Mouse (Mus musculus) forelimb bud, embryonic 11.5 days (tissue): ENCODE data around the gene Sec11a.
"Not testable (repeated sequence)": the region's sequence is repeated elsewhere in the genome, so short reads cannot be mapped to it uniquely, and the experiment has no call there.

Source experiments
- DNase-seq: peaks from one replicate; pipeline ENCODE4 v3.0.0-alpha.2; 2012; ENCODE audit warnings: low read depth, low spot score

Sec11a gene

GRCm38 (mm10) chr7:80947445-80948350, at the start of gene Sec11a:
TSS of gene Sec11a (minus strand) at chr7:80947780.
- peak; percentile 92 for DNase-seq

- DNase-seq, result no peak
Measured at GRCm38 (mm10) chr7:80995266-80996146, 47.9 kb upstream of the Sec11a start.

GRCm38 (mm10) chr7:80994663-80995005, 47.1 kb upstream of the Sec11a start:
- no peak for DNase-seq

GRCm38 (mm10) chr7:80993834-80994662, 46.5 kb upstream of the Sec11a start:
- DNase-seq, result peak; percentile 71

GRCm38 (mm10) chr7:80992980-80993833, 45.6 kb upstream of the Sec11a start, which contains the start of gene Zfp592:
TSS of gene Zfp592 (plus strand) at chr7:80993681.
- peak; percentile 57 for DNase-seq

- no peak for DNase-seq
Measured at GRCm38 (mm10) chr7:80992631-80992979, 45.0 kb upstream of the Sec11a start.

GRCm38 (mm10) chr7:80992063-80992462, 44.5 kb upstream of the Sec11a start:
- DNase-seq, result no peak

GRCm38 (mm10) chr7:80991589-80991988, 44.0 kb upstream of the Sec11a start:
- DNase-seq, result no peak

- no peak for DNase-seq
Measured at GRCm38 (mm10) chr7:80990276-80990675, 42.7 kb upstream of the Sec11a start.

GRCm38 (mm10) chr7:80987805-80988625, 40.4 kb upstream of the Sec11a start:
- no peak for DNase-seq

GRCm38 (mm10) chr7:80986458-80987187, 39.0 kb upstream of the Sec11a start:
- no peak for DNase-seq

- no peak for DNase-seq
Measured at GRCm38 (mm10) chr7:80980566-80980965, 33.0 kb upstream of the Sec11a start.

- not testable (repeated sequence) for DNase-seq
Measured at GRCm38 (mm10) chr7:80973638-80974015, 26.0 kb upstream of the Sec11a start.

- DNase-seq, result not testable (repeated sequence)
Measured at GRCm38 (mm10) chr7:80972920-80973637, 25.5 kb upstream of the Sec11a start.

- DNase-seq, result no peak
Measured at GRCm38 (mm10) chr7:80972082-80972481, 24.5 kb upstream of the Sec11a start.

- no peak for DNase-seq
Measured at GRCm38 (mm10) chr7:80971419-80971818, 23.8 kb upstream of the Sec11a start.

- DNase-seq, result no peak
Measured at GRCm38 (mm10) chr7:80970913-80971312, 23.3 kb upstream of the Sec11a start.

GRCm38 (mm10) chr7:80962799-80963198, 15.2 kb upstream of the Sec11a start:
- DNase-seq, result no peak
